In the genomic region with DNA sequence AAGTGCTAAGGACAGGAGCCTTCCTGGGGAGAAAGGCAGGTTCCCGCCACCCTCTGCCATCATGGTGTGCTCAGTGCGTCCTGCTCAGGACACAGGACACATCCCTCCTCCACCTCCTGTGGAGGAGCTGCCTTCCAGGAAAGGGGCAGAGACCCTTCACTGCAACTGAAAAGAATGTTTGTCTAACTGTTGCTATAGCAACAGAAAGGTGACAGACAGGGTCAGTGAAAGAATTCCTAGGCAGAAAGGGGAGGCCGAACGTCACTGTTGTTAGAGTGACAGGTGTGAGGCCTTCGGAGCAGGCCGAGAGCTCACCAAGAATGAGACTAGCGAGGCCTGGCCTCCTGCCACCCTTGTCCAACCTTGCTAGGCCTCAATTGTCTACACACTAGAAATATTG, we compare ENCODE assay signal across 17 mouse cellular contexts. TPM values are rescaled to one million over a fixed set of nuclear protein-coding genes. Genes with fewer than 3 reads are reported as not detected.
DNase-seq lines count a peak whose midpoint lies in the region; ATAC-seq and TF ChIP-seq lines count a peak whose summit lies in the region.
"Had no signal": no experiment of that assay in that cellular context is flagged by ENCODE, and none has a peak within 500 bp of the region (broad histone marks: within the 10 kb centered on the region; RNA-seq: fewer than 3 reads in every experiment).

No protein-coding gene starts in this region.

- no peak for ATAC-seq in kidney, postnatal 0 days (replicated peaks; ENCODE audit: low FRiP score, low read depth)
- ATAC-seq: forebrain, postnatal 0 days; midbrain, embryonic 15.5 days had no signal

- peaks cover 77% of the 10 kb centered on the region for H3K36me3 ChIP-seq in heart, embryonic 10.5 days
- peaks cover 48% of the 10 kb centered on the region for H3K36me3 ChIP-seq in kidney, postnatal 0 days (ENCODE audit: insufficient read depth, low read length)
- H3K36me3 ChIP-seq in testis, adult 2 months (ENCODE audit: control insufficient read depth, insufficient read depth, low read length): peaks cover 5% of the 10 kb centered on the region; the same call in 1 of the 2 replicates

- TF ChIP-seq CTCF in kidney, postnatal 0 days (IDR thresholded peaks at IDR 0.05; ENCODE audit: low read depth): no peak
- TF ChIP-seq CTCF in testis, adult 2 months (IDR thresholded peaks at IDR 0.05; ENCODE audit: control insufficient read depth, insufficient read depth, insufficient replicate concordance, low read depth, low read length): no peak

- peaks cover 54% of the 10 kb centered on the region for H3K4me1 ChIP-seq in heart, embryonic 10.5 days
- H3K4me1 ChIP-seq in kidney, postnatal 0 days (replicated peaks; ENCODE audit: insufficient read depth, low read length): 0 out of 2 replicates have a peak, but pooled peaks cover 11% of the 10 kb centered on the region
- peaks cover 21% of the 10 kb centered on the region for H3K4me1 ChIP-seq in testis, adult 2 months (ENCODE audit: control insufficient read depth, insufficient read depth, low read length)

- H3K4me3 ChIP-seq in heart, embryonic 10.5 days: no peak overlapping the region
- no peak overlapping the region for H3K4me3 ChIP-seq in kidney, postnatal 0 days (replicated peaks; ENCODE audit: low read depth, low read length)
- H3K4me3 ChIP-seq in testis, adult 2 months (ENCODE audit: control insufficient read depth, low read depth, low read length): peak overlapping the region; percentile 89
- H3K4me3 ChIP-seq: heart, embryonic 15.5 days; midbrain, embryonic 15.5 days; neural tube, embryonic 12.5 days had no signal

- WGBS in heart, embryonic 10.5 days: 48% methylated on average over 7 of the region's 7 CpGs
- whole genome bisulfite sequencing in kidney, postnatal 0 days: 35% methylated on average over 7 of the region's 7 CpGs

- intact Hi-C loops in heart, postnatal 25 days (cut with DNase I): no loop called here

- no peak for DNase-seq in heart, embryonic 10.5 days (ENCODE audit: low spot score)
- no peak for DNase-seq in heart, postnatal 25 days (ENCODE audit: low spot score)
- peak; percentile 82 for DNase-seq in kidney, postnatal 0 days (ENCODE audit: low spot score)
- no peak for DNase-seq in kidney, postnatal 25 days
- no peak for DNase-seq in testis, postnatal 14 days (ENCODE audit: low spot score)
- DNase-seq in adrenal gland, adult (ENCODE audit: inconsistent age in 2 of 2, low spot score in 1 of 2): no peak
- no peak for DNase-seq in thymus, postnatal 36 days
- DNase-seq: cerebellum, postnatal 14 days; forebrain, postnatal 0 days; gastrocnemius, postnatal 25 days; lung, postnatal 14 days; retina, postnatal 1 day; thymus, postnatal 4 days had no signal

- no peak overlapping the region for H3K9ac ChIP-seq in kidney, postnatal 0 days (ENCODE audit: low read depth, low read length)
- H3K9ac ChIP-seq: forebrain, postnatal 0 days; heart, embryonic 15.5 days; midbrain, embryonic 15.5 days; neural tube, embryonic 12.5 days had no signal

- no peaks in the 10 kb centered on the region for H3K9me3 ChIP-seq in heart, embryonic 10.5 days
- no peaks in the 10 kb centered on the region for H3K9me3 ChIP-seq in kidney, postnatal 0 days (replicated peaks; ENCODE audit: low read length)
- H3K9me3 ChIP-seq: heart, embryonic 15.5 days; midbrain, embryonic 15.5 days; neural tube, embryonic 12.5 days had no signal

- peak; percentile 61; the same call in 1 of the 2 replicates for TF ChIP-seq POLR2A in testis, adult 2 months (IDR thresholded peaks at IDR 0.05; ENCODE audit: control insufficient read depth, low read depth, low read length)

- no peaks in the 10 kb centered on the region for H3K27me3 ChIP-seq in heart, embryonic 10.5 days (ENCODE audit: insufficient read depth, poor library complexity, severe bottlenecking)
- no peaks in the 10 kb centered on the region for H3K27me3 ChIP-seq in kidney, postnatal 0 days (ENCODE audit: insufficient read depth, low read length)
- no peaks in the 10 kb centered on the region for H3K27me3 ChIP-seq in testis, adult 2 months (ENCODE audit: control insufficient read depth, insufficient read depth, low read length)
- H3K27me3 ChIP-seq: heart, embryonic 15.5 days; midbrain, embryonic 15.5 days; neural tube, embryonic 12.5 days had no signal

- no peak overlapping the region for H3K4me2 ChIP-seq in kidney, postnatal 0 days (ENCODE audit: low read length)
- H3K4me2 ChIP-seq: heart, embryonic 15.5 days; midbrain, embryonic 15.5 days; neural tube, embryonic 12.5 days had no signal

- 0 out of 2 replicates have a peak overlapping the region, but pooled peaks have one; percentile 19 for H3K27ac ChIP-seq in heart, embryonic 10.5 days
- H3K27ac ChIP-seq in kidney, postnatal 0 days: 0 out of 2 replicates have a peak overlapping the region, but pooled peaks have one; percentile 11
- H3K27ac ChIP-seq in testis, adult 2 months (ENCODE audit: control insufficient read depth, insufficient read depth, low read depth, low read length): peak overlapping the region; percentile 75; the same call in 1 of the 2 replicates
- H3K27ac ChIP-seq: heart, embryonic 15.5 days; midbrain, embryonic 15.5 days; neural tube, embryonic 12.5 days had no signal

RNA-seq across cellular contexts. Expression of gene Csrnp2, which starts 8.8 kb away (rescaled TPM):
- polyA plus RNA-seq in heart, embryonic 10.5 days (2016; fragmentation: Nextera tagmentation; extraction: Ambion mirVana): 11.6 and 13.6 TPM in 2 replicates
- 1 to 10 TPM; 2.5 to 2.9 TPM for total RNA-seq in heart, postnatal 25 days (2021)
- polyA plus RNA-seq in kidney, postnatal 0 days (2015; fragmentation: Nextera tagmentation; extraction: Ambion mirVana): 10.4 and 10.9 TPM in 2 replicates
- 12.2 and 12.5 TPM in 2 replicates for polyA plus RNA-seq in testis, adult 2 months (2012; rRNA removed)

RNA-seq across cellular contexts. Expression of gene Letmd1, which starts 17.6 kb away (rescaled TPM):
- 21.1 and 27.9 TPM in 2 replicates for polyA plus RNA-seq in heart, embryonic 10.5 days (2016; fragmentation: Nextera tagmentation; extraction: Ambion mirVana)
- 10 to 100 TPM; 13.6 to 14.6 TPM for total RNA-seq in heart, postnatal 25 days (2021)
- polyA plus RNA-seq in kidney, postnatal 0 days (2015; fragmentation: Nextera tagmentation; extraction: Ambion mirVana): 21.3 and 22.4 TPM in 2 replicates
- 18.8 and 20.0 TPM in 2 replicates for polyA plus RNA-seq in testis, adult 2 months (2012; rRNA removed)

Comparison
In these comparisons a context has a peak if more than half of its experiments do, and no peak if none do; other contexts are left out.
1. H3K27ac ChIP-seq: peak in every context shown above with its lines; median percentile 75 in testis, adult 2 months; 19 in heart, embryonic 10.5 days; 11 in kidney, postnatal 0 days.